Mouse (Mus musculus): ENCODE results near the gene Lin28a. TPM values are rescaled to one million over a fixed set of nuclear protein-coding genes. Genes with fewer than 3 reads are reported as not detected.

Lin28a gene
- polyA plus RNA-seq, 1 experiment from 2014 or later = 0.05 TPM

- 3% methylated on average over 21 of the region's 21 CpGs for WGBS
- H3K4me1 ChIP-seq (replicated peaks) = peaks cover 21% of the 10 kb centered on the region
- no peaks in the 10 kb centered on the region for H3K9me3 ChIP-seq
- ATAC-seq = no peak
- peak overlapping the region; percentile 49 for H3K4me2 ChIP-seq (replicated peaks)
- peaks cover 42% of the 10 kb centered on the region for H3K27me3 ChIP-seq (replicated peaks)
- H3K36me3 ChIP-seq = no peaks in the 10 kb centered on the region
- no peak overlapping the region; the same call in 1 of the 2 replicates for H3K4me3 ChIP-seq (replicated peaks)
- H3K9ac ChIP-seq = no peak overlapping the region
- H3K27ac ChIP-seq = no peak overlapping the region
Measured at GRCm38 (mm10) chr4:134017201-134017865, 1.3 kb downstream of the Lin28a start.

GRCm38 (mm10) chr4:134016767-134017166, 1.9 kb downstream of the Lin28a start:
- no peak for ATAC-seq
- Histone ChIP-seq H3K9me3 (no peaks in the 10 kb centered on the region), H3K9ac (no peak overlapping the region), H3K27me3 (replicated peaks) (peaks cover 42% of the 10 kb centered on the region), H3K4me2 (replicated peaks) (no peak overlapping the region), H3K4me3 (replicated peaks) (no peak overlapping the region), H3K4me1 (replicated peaks) (peaks cover 23% of the 10 kb centered on the region), H3K27ac (no peak overlapping the region), H3K36me3 (no peaks in the 10 kb centered on the region)
- WGBS = 4% methylated on average over 8 of the region's 8 CpGs

- Histone ChIP-seq H3K27me3 (replicated peaks) (peaks cover 42% of the 10 kb centered on the region), H3K36me3 (no peaks in the 10 kb centered on the region), H3K9ac (no peak overlapping the region), H3K4me3 (replicated peaks) (no peak overlapping the region), H3K9me3 (no peaks in the 10 kb centered on the region), H3K4me2 (replicated peaks) (no peak overlapping the region), H3K27ac (no peak overlapping the region), H3K4me1 (replicated peaks) (peaks cover 27% of the 10 kb centered on the region)
- 12% methylated on average over 7 of the region's 7 CpGs for WGBS
- no peak for ATAC-seq
Measured at GRCm38 (mm10) chr4:134016208-134016607, 2.4 kb downstream of the Lin28a start.

- Histone ChIP-seq H3K4me1 (replicated peaks) (peaks cover 20% of the 10 kb centered on the region), H3K4me2 (replicated peaks) (no peak overlapping the region), H3K4me3 (replicated peaks) (no peak overlapping the region), H3K36me3 (no peaks in the 10 kb centered on the region), H3K9me3 (no peaks in the 10 kb centered on the region), H3K27ac (no peak overlapping the region), H3K27me3 (replicated peaks) (peaks cover 21% of the 10 kb centered on the region), H3K9ac (no peak overlapping the region)
- 43% methylated on average over 12 of the region's 12 CpGs for WGBS
- no peak for ATAC-seq
Measured at GRCm38 (mm10) chr4:134012858-134013528, 5.6 kb downstream of the Lin28a start.

GRCm38 (mm10) chr4:134011450-134012414, 6.9 kb downstream of the Lin28a start:
- H3K36me3 ChIP-seq = no peaks in the 10 kb centered on the region
- no peak overlapping the region for H3K4me3 ChIP-seq (replicated peaks)
- H3K4me2 ChIP-seq (replicated peaks) = no peak overlapping the region
- peaks cover 13% of the 10 kb centered on the region; the same call in 1 of the 2 replicates for H3K4me1 ChIP-seq (replicated peaks)
- ATAC-seq = no peak
- WGBS = 15% methylated on average over 16 of the region's 16 CpGs
- no peaks in the 10 kb centered on the region for H3K9me3 ChIP-seq
- no peak overlapping the region for H3K9ac ChIP-seq
- peaks cover 8% of the 10 kb centered on the region for H3K27me3 ChIP-seq (replicated peaks)
- H3K27ac ChIP-seq = no peak overlapping the region

GRCm38 (mm10) chr4:134009709-134010108, 8.9 kb downstream of the Lin28a start:
- H3K4me2 ChIP-seq (replicated peaks) = no peak overlapping the region
- no peak for ATAC-seq
- H3K36me3 ChIP-seq = no peaks in the 10 kb centered on the region
- H3K4me3 ChIP-seq (replicated peaks) = no peak overlapping the region
- no peak overlapping the region for H3K9ac ChIP-seq
- 51% methylated on average over 6 of the region's 6 CpGs for WGBS
- H3K9me3 ChIP-seq = no peaks in the 10 kb centered on the region
- H3K27me3 ChIP-seq (replicated peaks) = no peaks in the 10 kb centered on the region
- H3K4me1 ChIP-seq (replicated peaks) = 0 out of 2 replicates have a peak, but pooled peaks cover 11% of the 10 kb centered on the region
- no peak overlapping the region for H3K27ac ChIP-seq

GRCm38 (mm10) chr4:134006845-134007244, 11.8 kb downstream of the Lin28a start:
- WGBS = 74% methylated on average over 3 of the region's 3 CpGs
- no peak overlapping the region for H3K4me3 ChIP-seq (replicated peaks)
- no peaks in the 10 kb centered on the region for H3K36me3 ChIP-seq
- no peak overlapping the region for H3K27ac ChIP-seq
- H3K9me3 ChIP-seq = no peaks in the 10 kb centered on the region
- H3K4me1 ChIP-seq (replicated peaks) = 0 out of 2 replicates have a peak, but pooled peaks cover 11% of the 10 kb centered on the region
- no peak overlapping the region for H3K9ac ChIP-seq
- H3K4me2 ChIP-seq (replicated peaks) = no peak overlapping the region
- peak; percentile 65 for ATAC-seq
- H3K27me3 ChIP-seq (replicated peaks) = no peaks in the 10 kb centered on the region

GRCm38 (mm10) chr4:134005581-134006358, 12.9 kb downstream of the Lin28a start:
- H3K27me3 ChIP-seq (replicated peaks) = no peaks in the 10 kb centered on the region
- no peaks in the 10 kb centered on the region for H3K36me3 ChIP-seq
- 82% methylated on average over 12 of the region's 12 CpGs for WGBS
- no peak for ATAC-seq
- H3K9me3 ChIP-seq = no peaks in the 10 kb centered on the region
- no peak overlapping the region for H3K9ac ChIP-seq
- no peak overlapping the region for H3K27ac ChIP-seq
- H3K4me1 ChIP-seq (replicated peaks) = 0 out of 2 replicates have a peak, but pooled peaks cover 9% of the 10 kb centered on the region
- H3K4me3 ChIP-seq (replicated peaks) = no peak overlapping the region
- no peak overlapping the region for H3K4me2 ChIP-seq (replicated peaks)

- H3K9ac ChIP-seq = no peak overlapping the region
- no peak overlapping the region for H3K27ac ChIP-seq
- H3K9me3 ChIP-seq = no peaks in the 10 kb centered on the region
- WGBS = 75% methylated on average over 5 of the region's 5 CpGs
- no peaks in the 10 kb centered on the region for H3K36me3 ChIP-seq
- no peaks in the 10 kb centered on the region for H3K27me3 ChIP-seq (replicated peaks)
- peaks cover 12% of the 10 kb centered on the region; the same call in 1 of the 2 replicates for H3K4me1 ChIP-seq (replicated peaks)
- no peak for ATAC-seq
- H3K4me2 ChIP-seq (replicated peaks) = no peak overlapping the region
- no peak overlapping the region for H3K4me3 ChIP-seq (replicated peaks)
Measured at GRCm38 (mm10) chr4:134002903-134003302, 15.7 kb downstream of the Lin28a start.

GRCm38 (mm10) chr4:134002246-134002645, 16.4 kb downstream of the Lin28a start:
- ATAC-seq = no peak
- no peak overlapping the region for H3K4me2 ChIP-seq (replicated peaks)
- peaks cover 8% of the 10 kb centered on the region; the same call in 1 of the 2 replicates for H3K4me1 ChIP-seq (replicated peaks)
- WGBS = 63% methylated on average over 4 of the region's 4 CpGs
- no peak overlapping the region for H3K27ac ChIP-seq
- H3K9ac ChIP-seq = no peak overlapping the region
- no peaks in the 10 kb centered on the region for H3K27me3 ChIP-seq (replicated peaks)
- H3K36me3 ChIP-seq = no peaks in the 10 kb centered on the region
- H3K4me3 ChIP-seq (replicated peaks) = no peak overlapping the region
- H3K9me3 ChIP-seq = no peaks in the 10 kb centered on the region

- 57% methylated on average over 10 of the region's 10 CpGs for WGBS
- H3K9me3 ChIP-seq = no peaks in the 10 kb centered on the region
- peaks cover 8% of the 10 kb centered on the region; the same call in 1 of the 2 replicates for H3K4me1 ChIP-seq (replicated peaks)
- no peaks in the 10 kb centered on the region for H3K27me3 ChIP-seq (replicated peaks)
- H3K9ac ChIP-seq = no peak overlapping the region
- H3K27ac ChIP-seq = no peak overlapping the region
- no peak for ATAC-seq
- H3K4me2 ChIP-seq (replicated peaks) = no peak overlapping the region
- H3K36me3 ChIP-seq = no peaks in the 10 kb centered on the region; the same call in 1 of the 2 replicates
- no peak overlapping the region for H3K4me3 ChIP-seq (replicated peaks)
Measured at GRCm38 (mm10) chr4:134001710-134002109, 16.9 kb downstream of the Lin28a start.

Measured in intestine, embryonic 15.5 days (tissue).